Mouse (Mus musculus): Measurements from ENCODE around the gene Fam50a. TPM values are rescaled to one million over a fixed set of nuclear protein-coding genes. Genes with fewer than 3 reads are reported as not detected.

The Fam50a gene
- 68.2 and 68.8 TPM in 2 replicates for polyA plus RNA-seq (2015; fragmentation: Nextera tagmentation; extraction: Ambion mirVana)

DNA sequence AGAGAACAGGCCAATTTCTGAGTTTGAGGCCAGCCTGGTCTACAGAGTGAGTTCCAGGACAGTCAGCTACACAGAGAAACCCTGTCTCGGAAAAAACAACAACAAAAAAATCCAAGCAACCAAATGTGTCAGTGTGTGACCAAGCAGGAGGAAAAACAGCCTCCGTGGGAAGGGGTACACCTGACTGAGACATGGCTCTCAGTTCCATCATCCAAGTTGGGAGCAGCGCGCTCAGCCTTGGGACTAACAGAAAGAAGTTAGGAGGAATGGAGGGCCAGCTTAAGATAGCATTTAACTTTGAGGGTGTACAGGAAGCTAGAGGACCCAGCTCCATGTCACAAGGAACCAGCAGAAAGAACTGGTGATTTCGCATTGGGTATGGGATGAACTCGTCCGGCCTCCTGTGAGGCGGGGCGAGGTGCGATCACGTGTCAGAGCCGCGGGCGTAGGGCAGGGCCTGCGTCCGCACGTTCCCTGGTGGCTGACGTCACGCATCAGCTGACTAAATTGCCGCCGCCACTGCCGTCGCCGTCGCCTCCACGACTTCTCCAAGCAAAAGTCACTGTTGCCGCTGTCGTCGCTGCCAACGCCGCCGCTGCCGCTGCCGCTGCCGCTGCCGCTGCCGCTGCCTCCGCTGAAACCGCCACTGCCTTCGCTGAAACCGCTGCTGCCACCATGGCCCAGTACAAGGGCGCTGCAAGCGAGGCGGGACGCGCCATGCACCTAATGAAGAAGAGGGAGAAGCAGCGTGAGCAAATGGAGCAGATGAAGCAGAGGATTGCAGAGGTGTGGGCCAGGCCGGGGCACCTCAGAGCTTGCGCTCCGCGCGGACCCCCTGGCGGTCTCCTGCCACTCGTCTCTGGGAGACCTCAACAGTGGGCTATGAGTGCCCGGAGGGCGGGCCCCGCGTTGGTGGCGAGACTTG lies at the start of gene Fam50a:
Fam50a (plus strand) TSS at position 494 of the 925 bp plus-strand sequence.
- H3K4me2 ChIP-seq (ENCODE audit: low read length) = peak within 1 kb of the TSS; percentile 70
- 20% methylated on average over 50 of the region's 59 CpGs for WGBS

DNA sequence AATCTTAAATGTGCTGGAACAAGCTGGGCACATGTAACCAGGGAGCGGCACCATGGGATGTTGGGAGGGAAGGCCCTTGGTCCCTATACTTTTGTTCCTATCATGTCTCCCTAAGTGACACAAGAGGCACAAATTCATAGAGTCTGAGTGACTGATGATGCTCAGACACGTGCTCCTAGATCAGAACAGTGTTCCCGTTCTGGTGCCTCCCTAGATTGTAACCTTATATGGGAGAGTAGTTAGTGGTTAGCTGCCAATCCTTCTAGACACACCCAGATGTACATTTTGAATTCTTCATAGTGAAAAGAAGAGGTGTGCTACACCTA lies 43.1 kb upstream of the Fam50a start:
- Histone ChIP-seq H3K4me3 (replicated peaks; ENCODE audit: low read length) (peak overlapping the region; percentile 44), H3K27ac (ENCODE audit: low read length) (peak overlapping the region; percentile 98), H3K9me3 (ENCODE audit: control insufficient read depth, low read length) (no peaks in the 10 kb centered on the region), H3K9ac (replicated peaks; ENCODE audit: low read depth, low read length) (peak overlapping the region; percentile 66), H3K4me1 (replicated peaks; ENCODE audit: control insufficient read depth, insufficient read depth, low read length) (peaks cover 6% of the 10 kb centered on the region; the same call in 1 of the 2 replicates), H3K36me3 (ENCODE audit: control insufficient read depth, insufficient read depth) (peaks cover 4% of the 10 kb centered on the region), H3K27me3 (replicated peaks; ENCODE audit: control insufficient read depth, insufficient read depth, low read length) (no peaks in the 10 kb centered on the region), H3K4me2 (ENCODE audit: low read length) (peak overlapping the region; percentile 56)
- 28% methylated on average over 3 of the region's 3 CpGs for WGBS
- peak; percentile 37 for ATAC-seq

More for the DNA sequence above, at the start of gene Fam50a:
- H3K9ac ChIP-seq (replicated peaks; ENCODE audit: low read depth, low read length) = peak within 1 kb of the TSS; percentile 68
- H3K36me3 ChIP-seq (ENCODE audit: control insufficient read depth, insufficient read depth) = peaks cover 2% of the 10 kb centered on the region; the same call in 1 of the 2 replicates
- H3K9me3 ChIP-seq (ENCODE audit: control insufficient read depth, low read length) = no peaks in the 10 kb centered on the region
- H3K27ac ChIP-seq (ENCODE audit: low read length) = peak within 1 kb of the TSS; percentile 88
- H3K4me3 ChIP-seq (replicated peaks; ENCODE audit: low read length) = peak within 1 kb of the TSS; percentile 69
- no peaks in the 10 kb centered on the region for H3K27me3 ChIP-seq (replicated peaks; ENCODE audit: control insufficient read depth, insufficient read depth, low read length)
- peak; percentile 97 for ATAC-seq
- H3K4me1 ChIP-seq (replicated peaks; ENCODE audit: control insufficient read depth, insufficient read depth, low read length) = peaks cover 5% of the 10 kb centered on the region

DNA sequence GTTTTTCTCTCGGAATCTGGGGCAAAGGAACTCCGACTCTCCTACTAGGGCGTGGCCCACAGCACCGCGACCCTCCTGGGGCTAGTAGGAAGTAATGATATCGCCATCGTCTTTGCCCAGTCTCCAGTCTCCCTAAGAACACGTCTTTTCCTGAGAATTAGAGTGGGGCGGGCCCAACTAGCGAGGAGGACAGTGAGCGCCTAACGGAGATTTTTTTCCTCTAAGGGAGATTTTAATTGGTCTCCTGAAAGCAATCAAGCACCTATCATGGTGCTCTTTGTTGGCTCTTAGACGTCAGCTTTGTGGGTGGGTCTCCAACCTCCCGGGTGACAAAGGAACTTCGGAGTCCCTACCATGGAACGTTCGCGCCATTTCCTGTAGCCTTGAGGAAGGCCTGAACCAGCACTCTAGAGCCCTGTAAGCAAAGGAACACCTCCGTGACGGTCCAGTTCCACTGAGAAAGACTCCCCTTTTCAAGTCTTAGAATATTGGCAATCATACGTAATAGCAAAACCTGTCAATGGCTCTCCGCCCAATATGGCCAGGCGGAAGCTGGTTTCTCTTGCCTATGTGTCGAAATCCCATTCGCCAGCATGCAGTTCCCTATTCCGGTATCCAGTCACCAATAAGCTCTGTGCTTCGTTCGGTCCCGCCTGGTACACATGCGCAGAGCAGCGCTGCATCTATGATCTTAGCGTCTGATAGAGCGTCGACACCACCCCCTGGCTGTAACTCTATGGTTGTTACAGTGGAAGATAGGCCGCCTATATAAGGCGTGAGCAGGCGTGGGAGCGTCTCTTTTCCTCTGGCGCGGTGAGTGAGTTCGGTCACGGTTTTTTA lies 42.6 kb upstream of the Fam50a start, which contains the start of gene Rpl10:
Rpl10 (plus strand) TSS at position 751 of the 840 bp plus-strand sequence.
- WGBS = 20% methylated on average over 42 of the region's 42 CpGs
- no peaks in the 10 kb centered on the region for H3K27me3 ChIP-seq (replicated peaks; ENCODE audit: control insufficient read depth, insufficient read depth, low read length)
- peak within 1 kb of the TSS; percentile 66 for H3K9ac ChIP-seq (replicated peaks; ENCODE audit: low read depth, low read length)
- H3K4me1 ChIP-seq (replicated peaks; ENCODE audit: control insufficient read depth, insufficient read depth, low read length) = peaks cover 6% of the 10 kb centered on the region; the same call in 1 of the 2 replicates
- no peaks in the 10 kb centered on the region for H3K9me3 ChIP-seq (ENCODE audit: control insufficient read depth, low read length)
- peaks cover 4% of the 10 kb centered on the region for H3K36me3 ChIP-seq (ENCODE audit: control insufficient read depth, insufficient read depth)
- H3K4me2 ChIP-seq (ENCODE audit: low read length) = peak within 1 kb of the TSS; percentile 71
- H3K4me3 ChIP-seq (replicated peaks; ENCODE audit: low read length) = peak within 1 kb of the TSS; percentile 44
- peak; percentile 94 for ATAC-seq
- peak within 1 kb of the TSS; percentile 98 for H3K27ac ChIP-seq (ENCODE audit: low read length)

DNA sequence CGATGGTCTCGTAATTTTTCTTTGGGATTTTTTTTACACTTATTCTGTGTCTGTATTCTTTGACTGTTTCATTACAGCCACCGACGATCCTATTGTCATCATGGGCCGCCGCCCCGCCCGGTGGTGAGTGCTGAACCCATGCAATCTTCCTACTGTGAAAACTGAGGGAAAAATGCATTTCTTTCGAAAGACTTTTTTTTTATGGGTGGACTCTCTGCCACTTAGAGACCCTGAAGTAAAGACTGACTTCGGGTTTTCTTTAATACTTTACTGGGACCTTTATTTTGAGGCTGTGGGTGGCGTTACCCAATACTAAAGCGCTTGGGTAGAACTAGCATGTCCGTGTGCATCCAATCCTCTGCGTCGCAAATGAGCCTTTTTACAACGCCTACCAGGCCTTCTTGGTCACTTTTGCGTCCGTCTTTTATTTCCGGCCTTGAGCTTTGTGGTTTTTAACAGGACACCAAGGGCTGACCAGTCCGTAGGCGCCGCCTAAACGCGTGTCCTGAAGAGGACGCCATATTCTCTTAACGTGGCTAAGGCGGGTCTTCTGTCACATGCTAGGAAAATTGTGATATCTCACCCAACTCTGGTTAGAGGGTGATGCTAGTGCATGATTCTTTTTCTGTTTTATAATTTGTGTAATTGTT lies 41.8 kb upstream of the Fam50a start:
- H3K9ac ChIP-seq (replicated peaks; ENCODE audit: low read depth, low read length) = peak overlapping the region; percentile 58
- 20% methylated on average over 27 of the region's 27 CpGs for WGBS
- H3K4me3 ChIP-seq (replicated peaks; ENCODE audit: low read length) = peak overlapping the region; percentile 44
- H3K27ac ChIP-seq (ENCODE audit: low read length) = peak overlapping the region; percentile 27; the same call in 1 of the 2 replicates
- peak overlapping the region; percentile 71 for H3K4me2 ChIP-seq (ENCODE audit: low read length)
- no peak for ATAC-seq
- peaks cover 4% of the 10 kb centered on the region for H3K36me3 ChIP-seq (ENCODE audit: control insufficient read depth, insufficient read depth)
- H3K4me1 ChIP-seq (replicated peaks; ENCODE audit: control insufficient read depth, insufficient read depth, low read length) = peaks cover 6% of the 10 kb centered on the region; the same call in 1 of the 2 replicates
- H3K9me3 ChIP-seq (ENCODE audit: control insufficient read depth, low read length) = no peaks in the 10 kb centered on the region
- H3K27me3 ChIP-seq (replicated peaks; ENCODE audit: control insufficient read depth, insufficient read depth, low read length) = no peaks in the 10 kb centered on the region

DNA sequence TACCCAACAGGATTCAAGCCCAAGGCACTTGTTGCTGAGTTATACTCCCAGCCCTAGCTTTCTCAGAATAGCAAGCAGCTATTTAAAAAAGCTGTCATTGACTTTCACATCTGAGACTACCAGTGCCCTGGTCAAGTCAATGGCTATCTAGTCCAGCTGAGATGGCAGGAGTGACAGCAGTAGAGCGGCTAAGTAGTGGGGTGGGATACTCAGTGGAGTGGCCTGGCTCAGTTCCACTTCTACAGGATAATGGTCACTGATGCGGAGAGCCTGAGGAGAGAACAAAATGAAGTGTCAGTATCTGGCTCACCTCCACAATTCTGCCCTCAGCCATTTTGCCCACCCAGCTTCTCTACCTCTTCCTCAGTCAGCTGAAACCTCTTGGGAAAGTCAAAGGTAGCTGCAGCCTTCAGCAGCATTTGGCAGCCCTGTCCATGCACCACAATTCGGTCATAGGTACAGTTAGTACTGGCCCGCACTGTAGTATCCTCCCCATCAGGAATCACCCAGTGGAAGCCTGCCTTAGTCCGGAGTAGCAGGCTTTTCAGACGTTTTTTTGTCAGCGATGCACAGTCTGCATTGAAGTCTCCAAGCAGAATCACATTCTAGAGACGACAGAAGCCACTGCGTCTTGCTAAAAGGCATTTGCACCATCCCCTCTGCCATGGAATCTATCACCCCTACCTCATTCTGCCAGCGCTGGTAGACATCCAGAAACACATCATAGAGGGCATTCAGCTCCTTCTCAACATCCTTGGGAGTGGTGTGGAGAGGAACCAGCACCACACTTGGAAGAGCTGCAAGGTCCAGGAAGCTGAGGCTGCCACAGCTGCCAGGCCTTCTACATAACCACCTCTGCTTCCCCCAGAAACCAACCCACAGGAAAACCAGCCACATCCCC lies 39.2 kb upstream of the Fam50a start:
- Histone ChIP-seq H3K27me3 (replicated peaks; ENCODE audit: control insufficient read depth, insufficient read depth, low read length) (no peaks in the 10 kb centered on the region), H3K27ac (ENCODE audit: low read length) (no peak overlapping the region), H3K9ac (replicated peaks; ENCODE audit: low read depth, low read length) (no peak overlapping the region), H3K4me3 (replicated peaks; ENCODE audit: low read length) (no peak overlapping the region), H3K36me3 (ENCODE audit: control insufficient read depth, insufficient read depth) (peaks cover 4% of the 10 kb centered on the region), H3K9me3 (ENCODE audit: control insufficient read depth, low read length) (no peaks in the 10 kb centered on the region), H3K4me1 (replicated peaks; ENCODE audit: control insufficient read depth, insufficient read depth, low read length) (peaks cover 6% of the 10 kb centered on the region; the same call in 1 of the 2 replicates), H3K4me2 (ENCODE audit: low read length) (no peak overlapping the region)
- WGBS = 34% methylated on average over 10 of the region's 10 CpGs
- ATAC-seq = no peak

DNA sequence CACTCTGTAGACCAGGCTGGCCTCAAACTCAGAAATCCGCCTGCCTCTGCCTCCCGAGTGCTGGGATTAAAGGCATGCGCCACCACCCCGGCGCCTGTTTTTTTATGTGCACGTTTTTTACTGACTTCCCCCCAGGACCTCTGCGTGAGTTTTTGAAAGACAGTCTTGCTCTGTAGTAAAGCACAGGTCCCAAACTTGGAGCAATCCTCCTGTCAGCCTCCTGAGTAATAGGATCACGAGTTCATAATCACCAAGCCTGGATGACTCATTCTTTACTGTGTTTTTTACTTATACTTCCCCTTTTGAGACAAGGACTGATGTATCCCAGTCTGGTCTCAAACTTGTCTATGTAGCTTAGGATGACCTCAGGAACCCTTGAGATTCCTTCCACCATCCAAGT lies 34.9 kb upstream of the Fam50a start:
- Histone ChIP-seq H3K4me3 (replicated peaks; ENCODE audit: low read length) (no peak overlapping the region), H3K27me3 (replicated peaks; ENCODE audit: control insufficient read depth, insufficient read depth, low read length) (no peaks in the 10 kb centered on the region), H3K4me1 (replicated peaks; ENCODE audit: control insufficient read depth, insufficient read depth, low read length) (peaks cover 7% of the 10 kb centered on the region; the same call in 1 of the 2 replicates), H3K9ac (replicated peaks; ENCODE audit: low read depth, low read length) (no peak overlapping the region), H3K4me2 (ENCODE audit: low read length) (no peak overlapping the region), H3K9me3 (ENCODE audit: control insufficient read depth, low read length) (no peaks in the 10 kb centered on the region), H3K27ac (ENCODE audit: low read length) (no peak overlapping the region), H3K36me3 (ENCODE audit: control insufficient read depth, insufficient read depth) (peaks cover 4% of the 10 kb centered on the region)
- whole genome bisulfite sequencing = 69% methylated on average over 7 of the region's 8 CpGs
- no peak for ATAC-seq

DNA sequence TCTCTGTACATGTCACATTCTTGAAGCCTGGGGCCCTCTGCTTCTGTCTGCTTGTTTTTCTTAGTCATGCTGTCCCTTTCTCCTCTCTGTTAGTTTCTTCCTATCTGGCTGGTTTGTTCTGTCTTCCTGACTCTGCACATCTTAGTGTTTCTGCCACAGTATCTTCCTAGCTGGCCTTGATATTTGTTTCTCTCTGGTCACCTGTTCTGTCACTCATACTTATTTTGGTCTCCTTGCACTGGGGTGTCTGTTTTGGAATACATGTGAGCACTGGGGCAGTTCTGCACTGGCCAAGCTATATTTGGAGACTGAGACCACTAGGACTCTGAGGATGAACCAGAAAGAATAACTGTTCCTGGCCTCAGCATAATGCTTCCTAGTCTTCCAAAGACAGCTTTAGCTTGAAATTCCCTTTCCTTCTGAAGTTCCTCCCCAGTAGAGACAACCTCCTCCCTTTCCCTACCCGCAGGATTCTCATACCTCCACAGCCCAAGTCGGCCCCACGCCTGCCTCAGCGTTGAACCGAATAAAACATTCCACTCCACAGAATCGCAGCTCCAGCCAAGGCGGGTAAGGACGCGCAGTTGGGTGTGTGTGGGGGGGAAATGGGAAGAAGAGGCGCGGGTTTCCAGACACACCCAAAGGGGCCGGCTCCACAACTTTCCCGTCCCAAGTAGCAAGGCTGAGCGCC lies 31.6 kb upstream of the Fam50a start:
- no peak overlapping the region for H3K27ac ChIP-seq (ENCODE audit: low read length)
- ATAC-seq = no peak; the same call in 1 of the 2 replicates

More for the DNA sequence above, 31.6 kb upstream of the Fam50a start:
- Histone ChIP-seq H3K9me3 (ENCODE audit: control insufficient read depth, low read length) (no peaks in the 10 kb centered on the region), H3K4me2 (ENCODE audit: low read length) (peak overlapping the region; percentile 74), H3K9ac (replicated peaks; ENCODE audit: low read depth, low read length) (peak overlapping the region; percentile 78), H3K4me3 (replicated peaks; ENCODE audit: low read length) (peak overlapping the region; percentile 61), H3K36me3 (ENCODE audit: control insufficient read depth, insufficient read depth) (no peaks in the 10 kb centered on the region), H3K4me1 (replicated peaks; ENCODE audit: control insufficient read depth, insufficient read depth, low read length) (peaks cover 18% of the 10 kb centered on the region), H3K27me3 (replicated peaks; ENCODE audit: control insufficient read depth, insufficient read depth, low read length) (no peaks in the 10 kb centered on the region)
- WGBS = 9% methylated on average over 14 of the region's 14 CpGs

Data from forebrain, embryonic 16.5 days (tissue).